Mouse (Mus musculus): ENCODE results near the gene 2310011J03Rik. TPM values are rescaled to one million over a fixed set of nuclear protein-coding genes. Genes with fewer than 3 reads are reported as not detected.

2310011J03Rik gene
- total RNA-seq, 2 experiments from 2014 or later = 13.8 to 15.1 TPM

DNA sequence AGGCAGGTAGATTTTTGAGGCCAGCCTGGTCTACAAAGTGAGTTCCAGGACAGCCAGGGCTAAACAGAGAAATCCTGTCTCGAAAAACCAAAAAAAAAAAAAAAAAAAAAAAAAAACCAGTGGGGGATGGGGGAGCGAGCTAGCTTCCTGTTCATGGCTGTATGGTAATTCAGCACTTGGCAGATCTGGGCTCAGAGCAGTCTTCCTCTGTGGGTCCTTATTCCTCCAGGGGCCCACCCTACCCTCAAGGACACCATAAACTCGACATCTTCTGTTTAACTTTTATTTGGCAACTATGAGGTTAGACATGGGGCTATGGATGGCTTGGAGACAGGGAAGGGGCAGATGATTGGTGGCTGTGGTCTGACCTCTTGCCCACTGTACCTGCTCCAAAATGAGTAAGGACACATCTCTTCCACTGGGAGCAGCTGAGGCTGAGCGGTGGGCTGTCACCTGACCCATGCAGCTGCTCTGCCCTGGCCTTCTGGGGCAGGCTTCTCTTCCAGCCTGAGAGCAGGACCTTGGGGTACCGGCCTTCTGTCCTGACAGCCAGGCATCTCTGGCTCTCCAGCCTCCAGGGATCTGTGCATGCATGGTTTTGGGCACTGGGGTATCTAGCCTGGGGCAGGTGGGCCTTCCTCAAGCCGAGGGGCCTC is 805 bp upstream of the 2310011J03Rik start:
- no peak for DNase-seq
- intact Hi-C loops (cut with DNase I) = loop anchor here (2.0 kb wide), 1 partner anchor 26 kb away; the partner anchor contains the start of gene Apc2

GRCm38 (mm10) chr10:80317011-80317410 is 3.3 kb downstream of the 2310011J03Rik start:
- intact Hi-C loops (cut with DNase I) = no loop called here
- no peak for DNase-seq

- intact Hi-C loops (cut with DNase I) = no loop called here
- DNase-seq = no peak
Observed at GRCm38 (mm10) chr10:80316359-80316781, 4.0 kb downstream of the 2310011J03Rik start.

DNA sequence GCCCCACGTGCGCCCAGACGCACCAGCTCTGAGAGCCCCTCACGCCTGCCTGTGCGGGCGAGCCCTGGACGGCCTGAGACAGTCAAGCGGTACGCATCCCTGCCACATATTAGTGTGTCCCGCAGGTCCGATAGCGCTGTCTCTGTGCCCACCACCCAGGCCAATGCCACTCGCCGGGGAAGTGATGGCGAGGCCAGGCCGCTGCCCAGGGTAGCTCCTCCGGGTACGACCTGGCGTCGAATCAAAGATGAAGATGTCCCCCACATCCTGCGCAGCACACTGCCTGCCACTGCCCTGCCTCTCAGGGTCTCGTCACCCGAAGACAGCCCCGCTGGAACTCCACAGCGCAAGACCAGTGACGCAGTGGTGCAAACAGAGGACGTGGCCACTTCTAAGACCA is 5.0 kb downstream of the 2310011J03Rik start:
- intact Hi-C loops (cut with DNase I) = no loop called here
- DNase-seq = no peak

DNA sequence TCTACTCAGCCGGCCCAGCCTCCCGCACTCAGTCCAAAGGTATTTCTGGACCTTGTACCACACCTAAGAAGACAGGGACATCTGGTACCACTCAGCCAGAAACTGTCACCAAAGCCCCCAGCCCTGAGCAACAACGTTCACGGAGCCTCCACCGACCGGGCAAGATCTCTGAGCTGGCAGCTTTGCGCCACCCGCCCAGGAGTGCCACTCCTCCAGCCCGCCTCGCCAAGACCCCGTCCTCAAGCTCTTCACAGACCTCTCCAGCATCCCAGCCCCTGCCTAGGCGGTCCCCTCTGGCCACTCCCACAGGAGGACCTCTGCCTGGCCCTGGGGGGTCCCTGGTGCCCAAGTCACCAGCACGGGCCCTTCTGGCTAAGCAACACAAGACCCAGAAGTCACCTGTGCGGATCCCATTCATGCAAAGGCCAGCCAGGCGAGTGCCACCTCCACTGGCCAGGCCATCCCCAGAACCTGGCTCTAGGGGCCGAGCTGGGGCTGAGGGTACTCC is 5.8 kb downstream of the 2310011J03Rik start:
- no peak for DNase-seq
- intact Hi-C loops (cut with DNase I) = no loop called here

- no peak for DNase-seq
- intact Hi-C loops (cut with DNase I) = no loop called here
Observed at GRCm38 (mm10) chr10:80313627-80314201, 6.6 kb downstream of the 2310011J03Rik start.

GRCm38 (mm10) chr10:80312586-80313504 is 7.5 kb downstream of the 2310011J03Rik start:
- no peak for DNase-seq
- intact Hi-C loops (cut with DNase I) = no loop called here

DNA sequence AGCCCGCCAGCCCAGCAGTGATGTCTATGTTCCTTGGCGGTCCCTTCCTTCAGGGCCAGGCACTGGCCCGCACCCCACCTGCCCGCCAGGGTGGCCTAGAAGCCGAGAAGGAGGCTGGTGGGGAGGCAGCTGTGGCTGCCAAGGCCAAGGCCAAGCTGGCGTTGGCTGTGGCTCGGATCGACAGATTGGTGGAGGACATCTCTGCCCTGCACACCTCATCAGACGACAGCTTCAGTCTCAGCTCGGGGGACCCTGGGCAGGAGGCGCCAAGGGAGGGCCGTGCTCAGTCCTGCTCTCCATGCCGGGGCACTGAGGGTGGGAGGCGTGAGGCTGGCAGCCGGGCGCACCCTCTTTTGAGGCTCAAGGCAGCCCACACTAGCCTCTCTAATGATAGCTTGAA is 8.8 kb downstream of the 2310011J03Rik start:
- DNase-seq = no peak
- intact Hi-C loops (cut with DNase I) = no loop called here

- no peak for DNase-seq
- intact Hi-C loops (cut with DNase I) = no loop called here
Observed at GRCm38 (mm10) chr10:80304862-80305261, 15.5 kb downstream of the 2310011J03Rik start.

GRCm38 (mm10) chr10:80304458-80304857 is 15.9 kb downstream of the 2310011J03Rik start:
- DNase-seq = no peak
- intact Hi-C loops (cut with DNase I) = no loop called here

GRCm38 (mm10) chr10:80302471-80302881 is 17.9 kb downstream of the 2310011J03Rik start:
- intact Hi-C loops (cut with DNase I) = no loop called here
- DNase-seq = peak; percentile 82 to 83

- no peak for DNase-seq
- intact Hi-C loops (cut with DNase I) = no loop called here
Observed at GRCm38 (mm10) chr10:80302082-80302355, 18.3 kb downstream of the 2310011J03Rik start.

- intact Hi-C loops (cut with DNase I) = no loop called here
- DNase-seq = no peak
Observed at GRCm38 (mm10) chr10:80301256-80302081, 18.9 kb downstream of the 2310011J03Rik start.

DNA sequence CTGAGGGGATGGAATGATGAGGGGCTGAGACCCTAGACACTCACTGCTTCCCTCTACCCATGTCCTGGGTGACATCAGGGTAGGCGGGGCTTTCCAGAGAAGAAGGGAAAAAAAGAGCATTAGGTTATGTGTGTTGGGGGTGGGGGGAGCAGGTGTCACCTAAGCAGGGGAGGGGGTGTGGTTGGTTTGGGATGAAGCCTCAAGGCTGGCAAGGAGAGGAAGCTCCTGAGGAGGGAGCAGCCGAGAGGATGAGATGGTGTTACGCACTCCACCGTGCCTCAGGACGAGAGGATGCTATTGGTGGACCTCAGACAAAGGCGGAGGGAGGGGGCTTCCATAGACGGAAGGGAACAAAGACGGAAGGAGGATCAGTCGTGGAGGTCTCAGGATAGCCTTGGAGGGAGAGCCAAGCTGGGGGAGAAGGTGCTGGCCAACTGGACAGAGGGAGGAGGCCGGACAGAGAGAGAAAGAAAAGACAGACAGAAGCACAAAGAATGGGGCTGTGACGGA is 19.6 kb downstream of the 2310011J03Rik start:
- intact Hi-C loops (cut with DNase I) = no loop called here
- DNase-seq = no peak

- intact Hi-C loops (cut with DNase I) = no loop called here
- no peak for DNase-seq
Observed at GRCm38 (mm10) chr10:80299824-80300223, 20.5 kb downstream of the 2310011J03Rik start.

GRCm38 (mm10) chr10:80299301-80299700 is 21.0 kb downstream of the 2310011J03Rik start:
- DNase-seq = no peak
- intact Hi-C loops (cut with DNase I) = no loop called here

DNA sequence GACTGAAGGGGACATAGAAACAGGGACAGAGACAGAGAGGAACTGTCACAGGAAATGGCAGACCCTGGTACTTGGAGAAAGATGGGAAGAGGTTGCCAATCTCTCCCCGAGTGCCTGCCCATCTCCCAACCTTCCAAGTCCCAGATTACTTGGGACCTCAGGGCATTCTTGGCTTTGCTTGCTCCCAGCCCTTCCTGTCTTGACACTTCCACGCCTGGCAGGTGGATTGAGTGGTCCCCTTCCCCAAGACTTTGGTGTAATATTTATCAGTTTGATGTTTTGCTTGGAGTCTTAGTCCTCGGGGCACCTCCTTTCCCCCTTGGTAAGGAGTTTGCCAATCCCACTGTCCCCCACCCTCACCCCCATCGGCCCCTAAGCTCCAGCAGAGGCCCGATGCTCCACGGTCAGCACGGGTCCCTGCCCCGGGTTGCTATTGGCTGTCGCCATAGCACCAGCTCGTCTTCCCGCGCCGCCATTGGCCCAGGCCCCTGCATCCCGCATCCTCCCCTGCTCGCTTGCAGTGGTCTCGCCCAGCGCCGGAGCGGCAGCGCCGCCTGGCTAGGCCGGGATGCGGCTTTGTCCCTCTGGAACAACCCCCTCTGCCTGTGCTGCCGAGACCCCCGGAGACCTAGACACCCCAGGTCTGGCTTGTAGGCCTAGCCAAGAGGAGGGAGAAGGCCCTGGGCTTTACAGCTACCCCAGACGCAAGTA is 21.6 kb downstream of the 2310011J03Rik start:
- intact Hi-C loops (cut with DNase I) = no loop called here

DNA sequence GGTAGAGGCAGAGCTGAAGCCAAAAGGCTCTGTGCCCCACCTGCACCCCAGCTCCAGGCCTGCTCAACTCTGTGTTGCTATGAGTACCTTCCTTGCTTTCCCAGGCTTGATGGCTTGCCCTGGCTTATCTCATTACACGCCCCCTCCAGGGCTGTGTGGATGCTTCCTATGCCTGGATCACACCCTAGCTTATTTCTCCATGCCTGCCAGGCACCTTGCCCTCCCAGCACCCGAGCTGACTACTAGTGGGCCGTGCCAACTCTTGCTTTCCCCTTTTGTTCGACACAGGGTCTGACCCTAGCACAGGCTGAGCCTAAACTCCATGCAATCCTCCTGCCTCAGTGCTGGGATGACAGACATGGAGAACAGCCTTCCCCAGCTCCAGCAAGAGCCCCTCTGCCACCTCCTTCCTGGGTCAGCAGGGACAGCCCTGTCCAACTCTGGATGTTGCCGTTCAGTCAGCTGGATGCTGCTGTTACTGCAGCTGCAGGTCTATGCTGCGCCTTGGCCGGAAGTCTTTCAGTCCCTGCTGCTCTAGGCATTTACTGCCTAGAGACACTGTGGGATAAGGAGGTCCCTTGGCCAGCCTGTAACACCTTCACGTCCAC is 22.7 kb downstream of the 2310011J03Rik start:
- intact Hi-C loops (cut with DNase I) = no loop called here

More for the DNA sequence above, 21.6 kb downstream of the 2310011J03Rik start:
- DNase-seq = peak in 1 of 2 experiments; percentile 46

DNA sequence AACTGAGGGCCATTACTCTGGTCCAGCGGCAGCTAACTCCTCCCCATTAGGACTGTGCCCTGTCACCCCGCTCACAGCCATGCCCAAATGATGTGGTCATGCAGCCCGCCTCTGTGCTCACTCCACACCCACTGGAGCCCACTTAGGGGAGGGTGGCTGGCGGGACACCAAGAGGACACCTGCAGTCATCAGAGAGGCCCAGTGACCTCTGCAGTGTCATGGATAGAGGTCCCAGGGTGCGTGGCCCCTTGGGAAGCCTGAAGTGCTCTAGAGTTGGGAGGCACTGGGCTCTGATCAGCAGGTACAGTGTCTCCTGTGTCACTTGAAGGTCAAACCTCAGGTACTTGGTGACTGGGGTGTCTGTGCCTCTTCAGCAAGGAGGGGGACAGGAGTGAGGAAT is 23.5 kb downstream of the 2310011J03Rik start:
- intact Hi-C loops (cut with DNase I) = no loop called here
- no peak for DNase-seq

More for the DNA sequence above, 22.7 kb downstream of the 2310011J03Rik start:
- DNase-seq = no peak
